8 mouse cellular contexts compared by ENCODE assay signal in genomic region chr2:30077502-30078348, GRCm38 (mm10). TPM values are rescaled to one million over a fixed set of nuclear protein-coding genes. Genes with fewer than 3 reads are reported as not detected.
DNase-seq lines count a peak whose midpoint lies in the region; ATAC-seq lines count a peak whose summit lies in the region.

Gene Pkn3 (plus strand): TSS chr2:30077684.

- peaks cover 24% of the 10 kb centered on the region for H3K4me1 ChIP-seq in limb, embryonic 10.5 days
- peaks cover 7% of the 10 kb centered on the region; the same call in 1 of the 2 replicates for H3K4me1 ChIP-seq in midbrain, embryonic 11.5 days (ENCODE audit: control insufficient read depth, insufficient read depth, low read length)

- DNase-seq in adrenal gland, adult 2 months = peak; percentile 92
- DNase-seq in embryo, embryonic 10 days (ENCODE audit: low spot score) = peak; percentile 94
- peak; percentile 77 for DNase-seq in gastrocnemius, postnatal 25 days
- peak; percentile 95 for DNase-seq in limb, embryonic 10.5 days (ENCODE audit: low spot score)
- DNase-seq in midbrain, embryonic 11.5 days (ENCODE audit: low spot score, missing footprints) = peak; percentile 99
- DNase-seq in right cerebral cortex, postnatal 4 days = peak; percentile 86
- DNase-seq in yolk sac, embryonic 10.5 days (ENCODE audit: low spot score) = peak; percentile 82

- ATAC-seq in inflammation-experienced regulatory T-cells, adult 6 months = peak; percentile 89
- ATAC-seq in midbrain, embryonic 11.5 days (ENCODE audit: low FRiP score) = peak; percentile 81

- H3K4me2 ChIP-seq in midbrain, embryonic 11.5 days = peak within 1 kb of the TSS; percentile 98

- H3K27ac ChIP-seq in limb, embryonic 10.5 days = peak within 1 kb of the TSS; percentile 89
- peak within 1 kb of the TSS; percentile 54; the same call in 1 of the 2 replicates for H3K27ac ChIP-seq in midbrain, embryonic 11.5 days (ENCODE audit: low read depth, low read length)

- no peaks in the 10 kb centered on the region for H3K27me3 ChIP-seq in limb, embryonic 10.5 days (ENCODE audit: low read depth, poor library complexity, severe bottlenecking)
- no peaks in the 10 kb centered on the region for H3K27me3 ChIP-seq in midbrain, embryonic 11.5 days (ENCODE audit: control insufficient read depth, insufficient read depth, low read length)

- H3K9me3 ChIP-seq in limb, embryonic 10.5 days (replicated peaks) = no peaks in the 10 kb centered on the region
- no peaks in the 10 kb centered on the region for H3K9me3 ChIP-seq in midbrain, embryonic 11.5 days (ENCODE audit: control insufficient read depth, low read length)

- peak within 1 kb of the TSS; percentile 67 for H3K4me3 ChIP-seq in limb, embryonic 10.5 days
- H3K4me3 ChIP-seq in midbrain, embryonic 11.5 days (ENCODE audit: low read depth, low read length) = peak within 1 kb of the TSS; percentile 53

- peaks cover 42% of the 10 kb centered on the region for H3K36me3 ChIP-seq in limb, embryonic 10.5 days
- H3K36me3 ChIP-seq in midbrain, embryonic 11.5 days (ENCODE audit: control insufficient read depth, insufficient read depth, low read length) = no peaks in the 10 kb centered on the region

- H3K9ac ChIP-seq in midbrain, embryonic 11.5 days (ENCODE audit: low read length) = peak within 1 kb of the TSS; percentile 68

- WGBS in limb, embryonic 10.5 days = 1% methylated on average over 53 of the region's 53 CpGs
- 1% methylated on average over 53 of the region's 53 CpGs for WGBS in midbrain, embryonic 11.5 days

RNA-seq across cellular contexts. Expression of gene Pkn3, which starts in this region (rescaled TPM):
- total RNA-seq in adrenal gland, adult 2 months (2021) = 1 to 10 TPM; 4.7 to 6.2 TPM
- polyA plus RNA-seq in adrenal gland, adult 2 months (2012; rRNA removed) = 5.5 and 8.8 TPM in 2 replicates
- total RNA-seq in gastrocnemius, postnatal 25 days (2021) = 1 to 10 TPM; 3.8 to 5.4 TPM
- polyA plus RNA-seq in inflammation-experienced regulatory T-cells, adult 6 months (2017; shearing (Covaris generic)) = under 1 TPM; 0.59 to 0.91 (median 0.71) TPM
- polyA plus RNA-seq in limb, embryonic 10.5 days (2016; fragmentation: Nextera tagmentation; extraction: Ambion mirVana) = 13.5 and 14.7 TPM in 2 replicates
- polyA plus RNA-seq in midbrain, embryonic 11.5 days (2014; fragmentation: Nextera tagmentation; extraction: Ambion mirVana) = 6.4 and 8.4 TPM in 2 replicates

Comparison
In these comparisons a context has a peak if more than half of its experiments do, and no peak if none do; other contexts are left out.
1. Peak in every context shown above with its lines: DNase-seq, ATAC-seq, H3K4me3 ChIP-seq and H3K27ac ChIP-seq.
2. Peak in ATAC-seq in inflammation-experienced regulatory T-cells, adult 6 months; RNA of the gene not detected or under 1 TPM.